Mouse (Mus musculus): ENCODE measurements around the gene Zfhx2. TPM values are rescaled to one million over a fixed set of nuclear protein-coding genes. Genes with fewer than 3 reads are reported as not detected.
A peak's percentile ranks its signal among the peaks of the same experiment; 100 is the strongest.

Zfhx2 gene
- total and polyA plus RNA-seq, 2 experiments from 2014 or later: 1.1 to 1.8 TPM

- WGBS: 87% methylated on average over 9 of the region's 9 CpGs
- 0 out of 2 replicates have a peak, but pooled peaks cover 3% of the 10 kb centered on the region for H3K4me1 ChIP-seq (ENCODE audit: control insufficient read depth, insufficient read depth)
- H3K4me2 ChIP-seq (ENCODE audit: low read depth, low read length): no peak overlapping the region
- no peak overlapping the region for H3K27ac ChIP-seq (ENCODE audit: low read depth)
- DNase-seq (ENCODE audit: low spot score): no peak
- peaks cover 70% of the 10 kb centered on the region for H3K36me3 ChIP-seq (replicated peaks; ENCODE audit: control insufficient read depth, insufficient read depth, low read length)
- H3K9ac ChIP-seq (replicated peaks; ENCODE audit: low read depth, low read length): no peak overlapping the region
- no peaks in the 10 kb centered on the region for H3K27me3 ChIP-seq (ENCODE audit: control insufficient read depth, insufficient read depth, low read length)
- no peak for TF ChIP-seq CTCF (IDR thresholded peaks at IDR 0.05; ENCODE audit: low read depth)
- TF ChIP-seq EP300 (IDR thresholded peaks at IDR 0.05; ENCODE audit: low read depth): no peak
- no peak for ATAC-seq (ENCODE audit: insufficient read depth, low read depth)
- no peaks in the 10 kb centered on the region for H3K9me3 ChIP-seq (replicated peaks; ENCODE audit: control insufficient read depth, low read length)
- H3K4me3 ChIP-seq (ENCODE audit: low read depth, low read length): no peak overlapping the region
These were observed 71.7 kb downstream of the Zfhx2 start for GRCm38 (mm10) chr14:55020394-55020793.

GRCm38 (mm10) chr14:55016876-55017275 is 75.2 kb downstream of the Zfhx2 start:
- H3K4me3 ChIP-seq (ENCODE audit: low read depth, low read length): no peak overlapping the region
- peaks cover 36% of the 10 kb centered on the region for H3K36me3 ChIP-seq (replicated peaks; ENCODE audit: control insufficient read depth, insufficient read depth, low read length)
- H3K27ac ChIP-seq (ENCODE audit: low read depth): no peak overlapping the region
- TF ChIP-seq EP300 (IDR thresholded peaks at IDR 0.05; ENCODE audit: low read depth): no peak
- TF ChIP-seq CTCF (IDR thresholded peaks at IDR 0.05; ENCODE audit: low read depth): no peak
- no peaks in the 10 kb centered on the region for H3K9me3 ChIP-seq (replicated peaks; ENCODE audit: control insufficient read depth, low read length)
- H3K27me3 ChIP-seq (ENCODE audit: control insufficient read depth, insufficient read depth, low read length): no peaks in the 10 kb centered on the region
- H3K4me2 ChIP-seq (ENCODE audit: low read depth, low read length): no peak overlapping the region
- H3K4me1 ChIP-seq (ENCODE audit: control insufficient read depth, insufficient read depth): 0 out of 2 replicates have a peak, but pooled peaks cover 3% of the 10 kb centered on the region
- 88% methylated on average over 16 of the region's 16 CpGs for WGBS
- DNase-seq (ENCODE audit: low spot score): no peak
- ATAC-seq (ENCODE audit: insufficient read depth, low read depth): no peak
- H3K9ac ChIP-seq (replicated peaks; ENCODE audit: low read depth, low read length): no peak overlapping the region

GRCm38 (mm10) chr14:55015767-55016111 is 76.4 kb downstream of the Zfhx2 start:
- H3K27ac ChIP-seq (ENCODE audit: low read depth): peak overlapping the region; percentile 82
- H3K4me3 ChIP-seq (ENCODE audit: low read depth, low read length): peak overlapping the region; percentile 78
- peak overlapping the region; percentile 80 for H3K9ac ChIP-seq (replicated peaks; ENCODE audit: low read depth, low read length)
- DNase-seq (ENCODE audit: low spot score): no peak
- H3K9me3 ChIP-seq (replicated peaks; ENCODE audit: control insufficient read depth, low read length): no peaks in the 10 kb centered on the region
- TF ChIP-seq EP300 (IDR thresholded peaks at IDR 0.05; ENCODE audit: low read depth): no peak
- no peak for TF ChIP-seq CTCF (IDR thresholded peaks at IDR 0.05; ENCODE audit: low read depth)
- ATAC-seq (ENCODE audit: insufficient read depth, low read depth): peak; percentile 8
- H3K36me3 ChIP-seq (replicated peaks; ENCODE audit: control insufficient read depth, insufficient read depth, low read length): peaks cover 25% of the 10 kb centered on the region
- H3K4me2 ChIP-seq (ENCODE audit: low read depth, low read length): peak overlapping the region; percentile 91
- WGBS: under 1% methylated on average over 17 of the region's 17 CpGs
- 0 out of 2 replicates have a peak, but pooled peaks cover 3% of the 10 kb centered on the region for H3K4me1 ChIP-seq (ENCODE audit: control insufficient read depth, insufficient read depth)
- H3K27me3 ChIP-seq (ENCODE audit: control insufficient read depth, insufficient read depth, low read length): no peaks in the 10 kb centered on the region

- Histone ChIP-seq H3K36me3 (replicated peaks; ENCODE audit: control insufficient read depth, insufficient read depth, low read length) (peaks cover 20% of the 10 kb centered on the region), H3K9me3 (replicated peaks; ENCODE audit: control insufficient read depth, low read length) (no peaks in the 10 kb centered on the region), H3K4me1 (ENCODE audit: control insufficient read depth, insufficient read depth) (0 out of 2 replicates have a peak, but pooled peaks cover 3% of the 10 kb centered on the region), H3K27ac (ENCODE audit: low read depth) (peak within 1 kb of the TSS; percentile 98), H3K4me3 (ENCODE audit: low read depth, low read length) (peak within 1 kb of the TSS; percentile 78), H3K27me3 (ENCODE audit: control insufficient read depth, insufficient read depth, low read length) (no peaks in the 10 kb centered on the region), H3K4me2 (ENCODE audit: low read depth, low read length) (peak within 1 kb of the TSS; percentile 91), H3K9ac (replicated peaks; ENCODE audit: low read depth, low read length) (peak within 1 kb of the TSS; percentile 80)
- WGBS: under 1% methylated on average over 36 of the region's 36 CpGs
- ATAC-seq (ENCODE audit: insufficient read depth, low read depth): peak; percentile 91
- peak; percentile 100 for DNase-seq (ENCODE audit: low spot score)
- TF ChIP-seq EP300 (IDR thresholded peaks at IDR 0.05; ENCODE audit: low read depth) (peak; percentile 94), CTCF (IDR thresholded peaks at IDR 0.05; ENCODE audit: low read depth) (peak; percentile 93)
These were observed 76.9 kb downstream of the Zfhx2 start, which contains the start of gene Ngdn for GRCm38 (mm10) chr14:55014991-55015766. Ngdn (plus strand) TSS chr14:55015454.

- Histone ChIP-seq H3K4me2 (ENCODE audit: low read depth, low read length) (peak overlapping the region; percentile 79), H3K9me3 (replicated peaks; ENCODE audit: control insufficient read depth, low read length) (no peaks in the 10 kb centered on the region), H3K27ac (ENCODE audit: low read depth) (peak overlapping the region; percentile 98), H3K9ac (replicated peaks; ENCODE audit: low read depth, low read length) (peak overlapping the region; percentile 62), H3K36me3 (replicated peaks; ENCODE audit: control insufficient read depth, insufficient read depth, low read length) (peaks cover 20% of the 10 kb centered on the region), H3K27me3 (ENCODE audit: control insufficient read depth, insufficient read depth, low read length) (no peaks in the 10 kb centered on the region), H3K4me3 (ENCODE audit: low read depth, low read length) (peak overlapping the region; percentile 49), H3K4me1 (ENCODE audit: control insufficient read depth, insufficient read depth) (peaks cover 3% of the 10 kb centered on the region; the same call in 1 of the 2 replicates)
- TF ChIP-seq EP300 (IDR thresholded peaks at IDR 0.05; ENCODE audit: low read depth) (no peak), CTCF (IDR thresholded peaks at IDR 0.05; ENCODE audit: low read depth) (no peak)
- DNase-seq (ENCODE audit: low spot score): peak; percentile 60
- ATAC-seq (ENCODE audit: insufficient read depth, low read depth): peak; percentile 40
- WGBS: under 1% methylated on average over 27 of the region's 27 CpGs
These were observed 77.5 kb downstream of the Zfhx2 start for GRCm38 (mm10) chr14:55014591-55014990.

All from heart, postnatal 0 days (tissue).